Mouse (Mus musculus) thymus, adult 18-20 months (tissue): ENCODE data around the gene Dnm2.
A peak's percentile ranks its signal among the peaks of the same experiment; 100 is the strongest.
"Not testable (repeated sequence)": the region's sequence is repeated elsewhere in the genome, so short reads cannot be mapped to it uniquely, and the experiment has no call there.

Source experiments
- DNase-seq, 2 experiments: peaks; one replicate each; pipeline ENCODE4 v3.0.0; 2022; ENCODE audit warnings: mixed read lengths in 2 of 2

Gene Dnm2

DNA sequence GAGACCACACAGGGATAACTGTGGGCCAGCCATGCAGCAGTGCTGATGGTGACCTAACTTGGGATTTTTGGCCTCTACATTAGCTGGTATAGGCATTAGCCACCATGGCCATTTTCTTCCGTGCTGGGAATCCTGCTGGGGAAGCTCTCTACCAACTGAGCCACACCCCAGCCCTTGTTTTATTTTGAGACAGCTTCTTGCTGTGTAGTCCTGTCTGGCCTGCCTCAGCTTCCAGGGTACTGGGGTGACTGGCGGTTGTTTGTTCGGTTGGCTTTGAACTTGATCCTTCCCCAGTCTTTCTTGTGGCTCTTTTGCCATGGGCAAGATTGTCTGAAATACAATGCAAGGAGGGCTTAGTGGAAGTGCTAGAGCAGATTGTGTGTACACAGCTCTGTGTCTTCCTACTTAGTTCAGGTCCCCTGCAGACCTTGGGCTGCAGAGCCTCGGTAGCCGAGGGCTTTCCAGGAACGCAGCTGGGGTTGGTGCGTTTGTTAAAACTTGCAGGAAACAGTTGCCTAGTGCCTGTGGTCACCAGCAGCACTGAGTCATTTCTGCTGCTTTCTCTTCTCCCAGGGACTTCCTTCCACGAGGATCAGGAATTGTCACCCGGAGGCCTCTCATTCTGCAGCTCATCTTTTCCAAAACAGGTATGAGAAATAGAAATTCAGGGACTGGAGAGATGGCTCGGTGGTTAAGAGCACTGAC lies 32.4 kb downstream of the Dnm2 start:
- no peak for DNase-seq

DNA sequence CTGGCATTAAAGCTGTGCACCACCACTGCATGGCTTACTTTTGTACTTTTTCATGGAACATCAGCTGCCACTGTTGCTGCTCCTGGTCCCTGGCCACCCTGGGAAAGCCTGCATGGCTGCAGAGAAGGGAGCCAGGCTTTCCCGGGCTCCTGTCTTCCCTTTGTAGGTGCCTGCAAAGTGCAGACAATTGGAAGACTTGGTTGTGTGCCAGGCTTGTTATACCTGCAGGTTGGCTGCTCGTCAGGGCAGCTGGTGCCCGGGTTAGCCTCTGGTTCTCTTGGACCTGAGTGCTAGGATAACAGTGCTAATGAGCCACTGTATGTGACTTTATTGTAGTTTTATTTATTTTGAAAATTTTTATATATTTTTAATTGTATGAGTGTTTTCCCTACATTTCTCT lies 34.1 kb downstream of the Dnm2 start:
- no peak for DNase-seq

DNA sequence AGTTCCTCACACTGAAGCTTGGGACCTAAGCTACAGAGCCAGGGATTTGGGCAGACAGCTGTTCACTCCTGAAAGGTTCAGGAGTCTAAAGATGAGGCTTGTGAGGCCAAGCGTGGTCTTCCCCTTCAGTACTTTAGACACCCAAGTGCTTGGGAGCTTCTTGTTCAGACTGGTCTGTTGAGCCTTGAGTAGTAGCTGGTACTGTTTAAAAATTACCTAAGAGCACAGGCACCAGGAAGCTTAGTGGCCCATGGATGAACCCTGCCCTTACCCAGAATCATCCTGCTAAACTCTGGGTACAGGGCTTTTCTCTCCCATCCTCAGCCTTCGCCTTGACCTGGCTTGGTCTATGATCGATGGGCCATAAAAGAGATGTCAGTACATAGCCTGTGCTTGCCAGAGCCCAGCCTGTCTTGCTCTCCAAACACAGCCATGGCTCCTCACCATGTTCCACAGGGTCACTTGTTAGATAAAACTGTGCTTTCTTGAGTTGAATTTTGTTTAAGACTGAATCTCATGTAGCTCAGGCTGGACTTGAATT lies 35.8 kb downstream of the Dnm2 start:
- no peak for DNase-seq

DNA sequence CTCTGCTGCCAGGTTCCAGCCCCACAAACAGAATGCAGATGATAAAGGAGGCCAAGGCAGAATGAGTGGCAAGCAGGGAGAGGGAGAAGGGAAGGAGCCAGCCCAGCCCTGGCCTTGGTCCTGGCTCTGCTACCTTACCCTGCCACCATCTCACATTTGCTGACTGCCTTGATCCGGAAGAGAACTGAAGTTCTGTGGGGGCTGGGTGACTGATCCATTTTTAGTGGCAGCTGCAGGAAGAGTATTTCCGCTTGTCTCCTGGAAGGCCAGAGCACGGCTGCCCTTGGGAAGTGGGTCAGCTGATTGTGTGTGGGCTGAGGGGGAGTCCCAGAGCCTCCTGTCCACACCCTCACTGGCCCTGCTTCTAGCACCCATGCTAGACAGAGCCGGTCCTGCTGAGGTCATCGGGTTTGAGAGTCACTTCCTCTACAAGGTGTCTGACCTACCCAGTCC lies 38.5 kb downstream of the Dnm2 start:
- DNase-seq, result no peak

DNA sequence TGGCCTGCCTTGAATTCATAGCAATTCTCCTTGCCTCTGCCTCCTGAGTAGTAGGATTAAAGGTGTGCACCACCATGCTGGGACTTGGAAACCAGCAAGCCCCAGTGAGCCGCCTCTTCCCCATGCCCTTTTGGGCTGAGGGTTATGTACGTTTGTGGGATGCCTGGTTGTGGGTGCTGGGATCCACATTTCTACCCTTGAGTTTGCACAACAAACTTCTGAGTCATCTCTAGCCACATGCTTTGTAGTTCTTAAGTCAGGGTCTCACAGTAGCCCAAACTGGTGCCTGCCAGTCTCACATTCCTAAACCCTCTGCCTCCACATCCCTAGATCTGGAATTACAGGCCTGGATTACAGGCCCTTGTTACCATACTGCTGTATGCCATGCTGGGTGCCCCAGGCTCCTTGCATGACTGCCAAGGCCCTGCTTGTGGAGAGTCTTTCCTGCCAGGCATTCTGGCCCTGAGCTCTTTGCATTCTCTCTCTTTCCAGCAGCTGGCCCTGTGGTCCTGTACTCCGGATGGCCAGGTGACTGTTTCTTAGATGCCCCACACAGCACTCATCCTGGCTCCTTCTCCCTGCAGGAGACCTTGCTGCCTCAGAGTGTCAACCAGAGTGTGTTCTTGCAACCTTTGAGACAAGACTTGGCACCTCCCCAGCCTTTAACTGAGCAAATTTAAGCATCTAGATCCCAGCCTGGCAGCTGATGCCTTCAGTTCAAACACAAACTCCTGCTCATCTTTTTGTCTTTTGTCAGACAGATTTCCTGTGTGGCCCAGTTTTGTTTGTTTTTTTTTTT lies 39.3 kb downstream of the Dnm2 start:
- no peak for DNase-seq

DNA sequence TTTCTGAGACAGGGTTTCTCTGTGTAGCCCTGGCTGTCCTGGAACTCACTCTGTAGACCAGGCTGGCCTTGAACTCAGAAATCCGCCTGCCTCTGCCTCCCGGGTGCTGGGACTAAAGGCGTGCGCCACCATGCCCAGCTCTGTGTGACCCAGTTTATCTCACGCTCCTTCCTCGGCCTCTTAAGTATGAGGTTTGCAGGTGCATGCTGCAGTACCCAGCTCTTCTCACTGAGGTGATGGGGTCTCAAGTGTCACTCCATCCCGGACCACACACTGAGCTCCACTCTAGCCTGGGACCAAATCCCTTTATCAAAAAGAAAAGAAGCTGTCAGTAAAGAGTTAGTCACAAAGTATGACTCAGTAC lies 39.8 kb downstream of the Dnm2 start:
- DNase-seq, result not testable (repeated sequence)

DNA sequence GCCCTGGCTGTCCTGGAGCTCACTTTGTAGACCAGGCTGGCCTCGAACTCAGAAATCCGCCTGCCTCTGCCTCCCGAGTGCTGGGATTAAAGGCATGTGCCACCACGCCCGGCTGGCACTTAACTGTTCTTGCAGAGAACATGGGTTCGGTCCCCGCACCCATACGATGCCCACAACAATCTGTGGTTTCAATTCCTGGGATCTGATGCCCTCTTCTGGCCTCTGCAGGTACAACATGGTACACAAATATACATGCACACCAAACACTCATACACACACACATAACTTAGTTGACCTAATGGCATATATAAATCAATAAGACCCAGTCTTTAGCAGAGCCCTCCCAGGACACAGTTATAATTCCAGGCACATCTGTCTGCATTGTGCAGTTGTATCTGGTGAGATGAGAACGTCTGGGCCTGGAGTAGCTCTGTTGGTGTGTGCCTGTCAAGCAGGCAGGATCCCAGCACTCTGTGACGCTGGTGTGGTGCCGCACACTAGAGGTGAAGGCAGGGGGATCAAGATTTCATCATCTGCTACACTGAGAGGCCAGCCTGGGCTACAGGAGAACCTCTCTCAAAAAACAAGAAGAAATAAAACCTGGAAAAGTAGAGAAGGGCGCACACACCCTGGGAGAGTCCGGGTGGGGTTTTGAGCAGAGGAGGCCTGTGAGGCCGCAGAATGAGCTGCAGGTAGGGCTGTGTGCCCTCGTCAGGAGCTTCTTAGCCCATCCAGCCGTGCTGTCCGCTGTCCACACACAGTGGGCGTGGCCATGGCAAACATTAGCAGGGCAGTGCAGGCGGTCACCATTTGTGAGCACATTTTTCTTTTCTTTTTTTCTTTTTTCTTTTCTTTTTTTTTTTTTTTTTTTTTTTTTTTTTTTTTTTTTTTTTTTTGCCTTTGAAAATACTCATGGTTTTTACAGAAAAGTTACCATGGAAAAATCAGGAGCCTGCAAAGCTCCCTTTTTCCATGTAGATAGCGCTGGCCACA lies 44.6 kb downstream of the Dnm2 start:
- peak in 1 of 2 experiments; percentile 53 for DNase-seq

DNA sequence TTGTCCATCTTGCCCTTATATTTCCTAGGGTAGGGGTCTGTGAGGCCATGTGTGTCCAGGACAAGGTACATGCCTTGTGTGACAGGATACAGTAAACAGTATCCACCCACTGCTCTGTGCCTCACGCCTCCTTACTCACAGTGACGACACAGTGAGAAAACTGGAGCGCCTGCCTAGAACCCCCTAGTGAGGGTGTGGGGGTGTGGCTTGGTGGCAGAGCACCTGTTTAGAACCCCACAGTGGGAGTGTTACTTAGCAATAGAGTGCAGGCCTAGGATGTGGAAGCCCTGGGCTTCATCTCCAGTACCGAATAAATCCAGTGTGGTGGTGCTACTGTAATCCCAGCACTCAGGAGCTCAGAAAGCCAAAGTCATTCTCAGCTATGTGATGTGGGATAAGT lies 48.2 kb downstream of the Dnm2 start:
- DNase-seq, result no peak

DNA sequence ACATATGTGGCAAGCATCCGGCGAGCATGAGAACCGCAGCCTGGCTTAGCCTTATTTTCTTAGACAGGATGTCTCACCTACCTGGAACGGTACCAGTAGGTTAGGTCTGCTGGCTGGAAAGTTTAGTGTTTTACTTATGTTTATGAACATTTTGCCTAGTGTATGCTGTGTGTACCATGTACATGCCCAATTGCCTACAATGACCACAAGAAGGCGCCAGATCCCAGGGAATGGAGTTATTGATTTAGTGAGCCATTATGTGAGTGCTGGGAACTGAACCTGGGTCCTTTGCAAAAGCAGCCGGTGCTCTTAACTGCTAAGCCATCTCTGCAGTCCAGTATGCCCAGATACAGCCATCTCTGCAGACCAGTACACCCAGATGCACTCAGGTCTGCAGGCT lies 53.0 kb downstream of the Dnm2 start:
- DNase-seq, result no peak

DNA sequence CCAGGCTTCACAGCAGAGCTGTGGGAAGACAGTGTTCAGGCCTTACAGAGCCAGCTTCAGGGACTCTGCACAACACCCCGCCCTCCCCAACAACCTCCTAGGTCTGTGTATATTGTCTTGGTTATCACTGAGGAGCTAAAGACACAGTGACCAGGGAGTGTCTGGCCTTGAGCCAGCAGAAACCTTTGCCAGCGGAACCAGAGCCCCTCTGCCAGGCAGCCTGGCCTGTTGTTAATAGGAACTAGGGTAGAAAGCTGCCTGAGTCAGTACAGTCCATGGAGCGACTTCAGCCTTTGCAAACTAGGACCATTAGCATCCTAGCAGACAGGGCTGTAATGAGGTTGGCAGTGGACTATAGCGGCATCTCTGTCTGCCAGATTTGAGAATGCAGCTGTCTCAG lies 59.4 kb downstream of the Dnm2 start:
- no peak for DNase-seq

DNA sequence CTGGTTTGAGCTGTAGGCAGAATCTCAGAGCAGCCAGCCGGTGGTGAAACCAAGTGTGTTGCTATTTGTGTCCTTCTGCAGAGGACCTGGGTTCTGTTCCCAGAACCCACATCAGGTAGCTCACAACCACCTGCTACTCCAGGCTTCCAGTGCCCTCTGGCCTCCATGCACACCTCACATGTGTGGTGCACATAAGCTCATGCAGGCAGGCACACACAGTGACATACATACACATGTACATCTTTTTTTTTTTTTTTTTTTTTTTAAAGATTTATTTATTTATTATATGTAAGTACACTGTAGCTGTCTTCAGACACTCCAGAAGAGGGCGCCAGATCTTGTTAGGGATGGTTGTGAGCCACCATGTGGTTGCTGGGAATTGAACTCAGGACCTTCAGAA lies 63.5 kb downstream of the Dnm2 start:
- DNase-seq, result not testable (repeated sequence)

DNA sequence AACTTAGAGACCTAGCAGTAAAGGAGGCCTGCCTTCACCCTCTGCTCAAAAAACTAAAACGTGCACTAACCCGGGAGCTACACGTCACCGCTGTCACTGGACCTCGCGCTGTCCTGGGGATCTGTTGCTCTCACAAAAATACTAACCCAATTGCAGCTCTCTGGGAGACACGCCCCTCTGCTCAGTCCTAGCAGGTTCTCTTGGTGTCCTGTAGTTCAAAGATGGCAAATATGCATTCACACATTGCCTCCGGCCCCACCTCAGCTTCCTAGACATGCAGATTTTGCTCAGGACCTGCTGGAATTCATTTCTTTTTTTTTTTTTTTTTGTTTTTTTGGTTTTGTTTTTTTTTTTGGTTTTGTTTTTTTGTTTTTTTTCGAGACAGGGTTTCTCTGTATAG lies 66.0 kb downstream of the Dnm2 start:
- no peak for DNase-seq

DNA sequence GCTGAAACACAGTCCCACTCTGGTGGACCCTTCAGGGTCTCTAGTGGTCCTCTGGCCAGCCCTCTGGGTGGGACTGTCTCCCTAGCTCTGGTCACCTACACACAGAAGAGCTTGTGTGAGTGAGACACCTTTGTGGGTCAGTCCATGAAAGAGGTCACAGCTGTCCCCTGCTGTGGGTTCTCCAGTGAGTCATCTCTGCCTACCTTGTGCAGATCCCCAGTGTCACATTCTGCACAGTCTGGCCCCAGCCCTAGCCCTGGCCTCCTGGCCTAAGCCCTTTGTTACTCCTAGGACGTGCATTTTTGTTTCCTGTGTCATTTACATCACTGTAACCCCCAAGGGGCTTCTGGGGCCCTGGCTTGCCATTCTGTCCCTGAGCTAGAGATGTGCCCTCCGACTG lies 69.2 kb downstream of the Dnm2 start:
- DNase-seq, result no peak

DNA sequence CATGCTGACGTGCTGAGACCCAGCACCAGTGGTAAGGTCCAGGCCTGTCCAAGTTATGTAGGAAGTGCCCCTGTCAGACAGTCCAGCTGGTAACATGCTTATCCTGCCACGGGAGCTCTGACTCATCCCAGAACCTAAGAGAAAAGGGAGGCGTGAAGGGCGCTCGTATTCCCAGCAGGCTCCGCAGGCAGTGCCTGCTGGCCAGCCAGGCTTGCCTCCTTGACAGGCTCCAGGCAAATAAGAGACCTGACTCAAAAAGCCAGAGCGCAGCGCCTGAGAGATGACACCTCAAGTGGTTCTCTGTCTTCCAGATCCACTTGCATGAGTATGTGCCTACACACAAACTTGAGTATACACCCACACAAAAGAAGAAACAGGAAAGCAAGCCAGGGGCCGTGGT lies 70.0 kb downstream of the Dnm2 start:
- DNase-seq, result no peak

DNA sequence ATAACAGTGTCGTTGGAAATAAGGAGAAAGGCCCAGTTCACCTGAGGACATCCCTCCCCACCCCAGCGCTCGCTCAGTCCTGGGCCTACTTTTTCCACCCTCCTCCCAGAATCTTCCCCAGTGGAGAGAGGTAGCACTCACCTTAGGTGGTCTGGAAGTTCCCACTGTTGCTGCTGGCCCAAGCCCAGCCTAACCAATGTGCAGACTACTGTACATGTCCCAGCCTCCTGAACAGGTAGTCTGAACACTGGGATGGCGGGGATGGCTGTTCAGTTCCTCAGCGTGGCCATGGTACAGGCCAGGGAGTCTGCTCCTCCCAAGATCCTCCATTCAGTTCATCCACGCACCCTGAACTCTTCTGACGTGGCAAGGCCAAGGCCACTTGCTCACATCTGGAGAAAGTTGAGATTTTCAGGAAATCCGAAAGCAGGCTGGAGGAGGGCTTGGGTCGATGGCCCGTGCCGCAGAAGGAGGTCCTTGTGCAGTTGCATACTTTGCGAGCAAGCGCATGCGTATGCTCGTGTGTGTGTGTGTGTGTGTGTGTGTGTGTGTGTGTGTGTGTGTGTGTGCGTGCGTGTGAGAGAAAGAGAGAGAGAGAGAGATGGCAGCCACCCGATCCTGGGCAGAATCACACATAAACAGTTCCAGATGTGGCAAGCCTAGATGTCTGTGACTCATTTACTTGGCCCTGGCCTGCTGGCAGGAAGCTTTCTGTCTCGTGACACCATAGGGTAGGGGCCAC lies 71.8 kb downstream of the Dnm2 start:
- DNase-seq, result no peak

DNA sequence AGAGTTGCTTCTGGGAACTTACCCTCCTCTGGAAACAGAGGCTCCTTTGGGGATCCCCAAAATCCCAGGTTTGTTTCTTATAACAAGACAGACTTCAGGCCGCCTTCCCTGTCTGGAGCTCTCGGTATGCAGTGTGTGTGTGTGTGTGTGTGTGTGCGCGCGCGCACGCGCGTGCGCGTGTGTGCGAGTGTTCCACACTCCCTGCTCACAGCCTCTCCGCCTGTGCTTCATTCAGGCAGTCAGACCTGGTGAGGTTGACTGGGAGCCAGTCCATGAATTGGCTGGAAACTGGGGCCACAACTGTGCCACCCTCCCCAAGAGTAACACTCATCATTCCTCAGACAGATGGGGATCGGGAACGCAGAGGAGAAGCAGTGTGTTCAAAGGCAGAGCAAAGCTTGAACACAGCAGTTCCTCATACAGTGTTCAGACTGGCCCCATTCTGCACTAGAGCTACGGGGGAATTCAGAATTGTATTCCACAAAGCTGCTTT lies 72.4 kb downstream of the Dnm2 start:
- no peak for DNase-seq

DNA sequence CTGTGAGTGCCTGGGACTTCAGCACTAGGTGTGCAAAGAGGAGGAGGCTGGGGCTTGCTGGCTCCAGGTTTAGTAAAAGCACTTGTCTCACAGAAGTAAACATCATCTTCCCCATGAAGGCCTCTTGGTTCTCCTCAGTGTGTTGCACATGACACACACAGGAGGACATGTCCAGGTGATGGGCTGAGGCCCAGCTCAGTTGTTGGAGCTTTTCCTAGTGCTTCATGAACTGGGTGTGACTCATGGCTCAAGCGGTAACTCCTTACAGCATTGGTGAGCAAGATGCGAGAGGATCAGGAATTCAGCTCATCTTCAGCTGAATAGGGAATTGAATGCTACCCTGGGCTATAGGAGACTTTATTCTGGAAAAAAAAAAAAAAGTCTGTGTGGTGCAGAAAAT lies 73.0 kb downstream of the Dnm2 start:
- no peak for DNase-seq

DNA sequence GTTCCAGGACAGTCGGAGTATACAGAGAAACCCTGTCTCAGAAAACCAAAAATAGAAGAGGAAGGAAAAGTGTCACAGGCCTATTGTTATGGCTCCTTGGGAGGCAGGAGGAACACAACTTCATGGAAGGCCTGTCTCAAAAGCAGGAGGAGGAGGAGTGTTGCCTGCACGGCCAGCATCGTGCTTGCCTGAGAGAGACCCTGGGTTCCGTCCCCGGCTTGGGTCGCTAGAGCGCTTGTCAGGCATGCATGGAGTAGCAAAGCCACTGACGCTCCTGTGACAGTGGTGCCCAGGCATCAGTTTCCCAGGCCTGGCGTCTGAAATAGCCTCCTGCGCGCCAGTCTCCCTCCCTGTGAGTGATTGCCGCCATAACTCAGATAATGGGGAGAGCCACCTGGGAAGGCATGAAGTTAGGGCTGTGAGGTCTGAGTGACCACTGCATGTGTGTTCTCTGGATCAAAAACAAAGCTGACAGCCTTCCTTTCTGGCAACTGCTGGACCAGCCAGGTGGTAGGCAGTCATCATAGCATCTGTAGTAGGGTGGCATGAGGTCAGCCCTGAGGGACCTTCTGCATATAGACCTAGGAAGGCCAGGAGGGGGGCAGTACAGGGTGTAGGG lies 73.7 kb downstream of the Dnm2 start:
- no peak for DNase-seq

DNA sequence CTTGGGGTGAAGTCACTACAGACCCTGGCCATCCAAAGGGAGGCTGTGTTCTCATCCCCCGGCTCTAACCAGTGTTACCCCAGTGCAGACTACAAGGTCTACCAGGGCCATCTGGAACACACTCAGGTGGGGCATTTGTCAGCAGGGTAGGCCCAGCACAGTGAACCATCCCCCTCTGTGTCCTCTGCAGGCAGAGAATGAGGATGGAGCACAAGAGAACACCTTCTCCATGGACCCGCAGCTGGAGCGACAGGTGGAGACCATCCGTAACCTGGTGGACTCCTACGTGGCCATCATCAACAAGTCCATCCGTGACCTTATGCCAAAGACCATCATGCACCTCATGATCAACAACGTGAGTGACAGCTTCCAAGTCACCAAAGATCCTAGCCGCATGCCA lies 78.6 kb downstream of the Dnm2 start:
- DNase-seq, result no peak

DNA sequence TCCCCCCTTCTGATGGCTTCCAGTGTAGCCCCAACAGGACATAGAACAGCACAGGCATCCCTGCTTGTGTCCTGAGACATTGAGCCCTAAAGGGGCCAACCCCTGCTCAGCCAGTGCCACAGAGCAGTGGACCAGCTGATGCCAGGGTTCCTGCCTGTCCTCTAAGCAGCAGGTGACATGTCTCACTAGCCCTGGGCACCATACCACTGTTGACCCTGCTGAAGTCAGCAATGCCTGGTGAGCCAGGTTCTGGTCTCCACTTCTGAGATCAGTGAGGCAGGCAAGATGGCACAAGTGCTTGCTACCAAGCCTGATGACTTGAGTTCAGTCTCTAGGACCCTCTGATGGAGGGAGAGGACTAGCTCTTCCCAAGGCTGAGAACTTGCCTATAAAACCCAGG lies 81.1 kb downstream of the Dnm2 start:
- no peak for DNase-seq

DNA sequence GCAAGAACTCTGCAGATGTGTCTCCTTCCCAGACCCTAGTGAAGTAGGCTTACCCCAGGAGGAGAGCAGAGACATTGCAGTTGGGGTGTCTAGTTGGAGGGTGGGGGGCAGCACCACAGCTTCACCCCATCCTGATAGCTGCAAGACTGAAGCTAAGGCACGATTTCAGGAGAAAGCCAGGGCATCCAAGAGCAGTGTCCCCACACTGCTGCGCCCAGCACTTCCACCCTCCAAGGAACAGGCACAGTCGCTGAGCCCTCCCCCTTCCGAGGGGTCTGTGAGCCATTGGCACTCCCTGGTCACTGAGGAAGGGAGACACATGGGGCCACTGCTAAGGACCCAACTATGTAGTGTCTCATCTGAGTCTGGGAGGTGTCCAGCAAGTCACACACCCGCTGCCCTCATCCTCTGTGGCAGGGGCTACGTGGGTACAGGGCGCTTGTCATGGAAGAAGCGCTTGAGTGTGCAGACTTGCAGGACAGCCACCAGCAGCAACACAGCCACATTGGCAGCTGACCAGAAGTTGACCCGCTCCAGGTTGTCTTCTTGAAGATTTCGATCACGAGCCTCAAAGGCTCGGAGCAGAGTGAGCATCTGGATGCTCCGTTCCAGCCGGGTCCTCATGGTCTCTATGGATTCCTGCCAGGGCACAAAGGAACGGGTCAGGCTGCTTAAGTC lies 83.2 kb downstream of the Dnm2 start:
- no peak for DNase-seq
